Mouse (Mus musculus) frontal cortex, postnatal 25 days (tissue): Measurements from ENCODE around the gene Dexi.
A peak's percentile ranks its signal among the peaks of the same experiment; 100 is the strongest.

Experiments
- DNase-seq, 2 experiments: peaks; one replicate each; pipeline ENCODE4 v3.0.0; 2022; ENCODE audit warnings: low spot score in 2 of 2

Gene Dexi

GRCm38 (mm10) chr16:10540763-10541597 is 1.9 kb downstream of the Dexi start:
- DNase-seq = no peak

- no peak for DNase-seq
Observed at GRCm38 (mm10) chr16:10536961-10537360, 5.9 kb downstream of the Dexi start.

- no peak for DNase-seq
Observed at GRCm38 (mm10) chr16:10536323-10536722, 6.5 kb downstream of the Dexi start.

GRCm38 (mm10) chr16:10534567-10534966 is 8.3 kb downstream of the Dexi start:
- no peak for DNase-seq

GRCm38 (mm10) chr16:10533781-10534180 is 9.1 kb downstream of the Dexi start:
- no peak for DNase-seq

GRCm38 (mm10) chr16:10530179-10530578 is 12.7 kb downstream of the Dexi start:
- no peak for DNase-seq

- DNase-seq = no peak
Observed at GRCm38 (mm10) chr16:10528382-10528781, 14.5 kb downstream of the Dexi start.

- DNase-seq = no peak
Observed at GRCm38 (mm10) chr16:10527046-10527644, 15.7 kb downstream of the Dexi start.

GRCm38 (mm10) chr16:10525610-10525980 is 17.3 kb downstream of the Dexi start:
- no peak for DNase-seq

GRCm38 (mm10) chr16:10524866-10525609 is 17.8 kb downstream of the Dexi start:
- DNase-seq = no peak

GRCm38 (mm10) chr16:10523650-10524049 is 19.2 kb downstream of the Dexi start:
- no peak for DNase-seq

GRCm38 (mm10) chr16:10522811-10523210 is 20.0 kb downstream of the Dexi start:
- peak; percentile 62 to 72 for DNase-seq

GRCm38 (mm10) chr16:10520908-10521614 is 21.8 kb downstream of the Dexi start:
- peak; percentile 77 to 80 for DNase-seq

GRCm38 (mm10) chr16:10518030-10518429 is 24.8 kb downstream of the Dexi start:
- DNase-seq = no peak

- no peak for DNase-seq
Observed at GRCm38 (mm10) chr16:10515953-10516572, 26.8 kb downstream of the Dexi start.

GRCm38 (mm10) chr16:10511134-10511520 is 31.7 kb downstream of the Dexi start:
- no peak for DNase-seq

- no peak for DNase-seq
Observed at GRCm38 (mm10) chr16:10510477-10511133, 32.2 kb downstream of the Dexi start.

- DNase-seq = no peak
Observed at GRCm38 (mm10) chr16:10508691-10509090, 34.2 kb downstream of the Dexi start.

GRCm38 (mm10) chr16:10507445-10507844 is 35.4 kb downstream of the Dexi start:
- no peak for DNase-seq

- DNase-seq = no peak
Observed at GRCm38 (mm10) chr16:10503058-10503457, 39.8 kb downstream of the Dexi start.

- no peak for DNase-seq
Observed at GRCm38 (mm10) chr16:10501865-10502264, 41.0 kb downstream of the Dexi start.
